Comparison of ENCODE assay signal across 8 mouse cellular contexts in genomic region chr19:25622291-25623251, GRCm38 (mm10). TPM values are rescaled to one million over a fixed set of nuclear protein-coding genes. Genes with fewer than 3 reads are reported as not detected.
DNase-seq lines count a peak whose midpoint lies in the region; ATAC-seq and TF ChIP-seq lines count a peak whose summit lies in the region.

No protein-coding gene starts in this region.

- TF ChIP-seq POLR2A in myocyte (IDR thresholded peaks at IDR 0.05; ENCODE audit: insufficient read length, low read depth), result no peak

- DNase-seq in cerebellum, adult 11 months, result peak; percentile 19
- DNase-seq in cerebellum, adult 11-12 months, result no peak
- DNase-seq in embryonic facial prominence, embryonic 14.5 days (ENCODE audit: low spot score), result peak; percentile 55
- DNase-seq in liver, embryonic 13.5 days, result peak; percentile 33
- peak; percentile 50 to 86 for DNase-seq in spleen, postnatal 4 days (ENCODE audit: low spot score in 2 of 2)

- WGBS in embryonic facial prominence, embryonic 14.5 days, result 37% methylated on average over 49 of the region's 54 CpGs
- WGBS in heart, embryonic 13.5 days, result 28% methylated on average over 54 of the region's 54 CpGs
- WGBS in kidney, embryonic 16.5 days, result 26% methylated on average over 54 of the region's 54 CpGs
- WGBS in liver, embryonic 13.5 days (ENCODE audit: insufficient replicate concordance), result 27% methylated on average over 54 of the region's 54 CpGs

- no peak overlapping the region for H3ac ChIP-seq in myocyte (ENCODE audit: control insufficient read depth, insufficient read length)

- H3K27ac ChIP-seq in embryonic facial prominence, embryonic 14.5 days (replicated peaks; ENCODE audit: low read depth, low read length), result no peak overlapping the region
- no peak overlapping the region for H3K27ac ChIP-seq in heart, embryonic 13.5 days (replicated peaks)
- H3K27ac ChIP-seq in kidney, embryonic 16.5 days (ENCODE audit: low read length), result no peak overlapping the region
- no peak overlapping the region for H3K27ac ChIP-seq in liver, embryonic 13.5 days

- H3K9ac ChIP-seq in embryonic facial prominence, embryonic 14.5 days (ENCODE audit: low read depth, low read length), result no peak overlapping the region
- peak overlapping the region; percentile 64; the same call in 1 of the 2 replicates for H3K9ac ChIP-seq in heart, embryonic 13.5 days
- no peak overlapping the region for H3K9ac ChIP-seq in kidney, embryonic 16.5 days (replicated peaks; ENCODE audit: low read length)
- H3K9ac ChIP-seq in liver, embryonic 13.5 days, result no peak overlapping the region

- H3K4me2 ChIP-seq in embryonic facial prominence, embryonic 14.5 days (ENCODE audit: low read depth, low read length), result peak overlapping the region; percentile 54
- H3K4me2 ChIP-seq in heart, embryonic 13.5 days, result peak overlapping the region; percentile 71
- peak overlapping the region; percentile 29 for H3K4me2 ChIP-seq in kidney, embryonic 16.5 days (replicated peaks; ENCODE audit: low read depth, low read length)
- peak overlapping the region; percentile 47 for H3K4me2 ChIP-seq in liver, embryonic 13.5 days
- peak overlapping the region; percentile 27 for H3K4me2 ChIP-seq in myocyte (ENCODE audit: low read depth)

- H3K4me1 ChIP-seq in embryonic facial prominence, embryonic 14.5 days (ENCODE audit: control insufficient read depth, insufficient read depth, low read length), result no peaks in the 10 kb centered on the region
- peaks cover 8% of the 10 kb centered on the region; the same call in 1 of the 2 replicates for H3K4me1 ChIP-seq in heart, embryonic 13.5 days
- peaks cover 2% of the 10 kb centered on the region; the same call in 1 of the 2 replicates for H3K4me1 ChIP-seq in kidney, embryonic 16.5 days (ENCODE audit: insufficient read depth, low read length)
- peaks cover 3% of the 10 kb centered on the region; the same call in 1 of the 2 replicates for H3K4me1 ChIP-seq in liver, embryonic 13.5 days (replicated peaks)

- H3K27me3 ChIP-seq in embryonic facial prominence, embryonic 14.5 days (replicated peaks; ENCODE audit: control insufficient read depth, insufficient read depth, low read length), result peaks cover 92% of the 10 kb centered on the region
- peaks cover 94% of the 10 kb centered on the region for H3K27me3 ChIP-seq in heart, embryonic 13.5 days (replicated peaks)
- peaks cover 94% of the 10 kb centered on the region for H3K27me3 ChIP-seq in kidney, embryonic 16.5 days (ENCODE audit: insufficient read depth, low read length)
- H3K27me3 ChIP-seq in liver, embryonic 13.5 days, result peaks cover 86% of the 10 kb centered on the region
- H3K27me3 ChIP-seq in myocyte (ENCODE audit: control insufficient read depth, insufficient read depth, insufficient read length), result peaks cover 17% of the 10 kb centered on the region

- no peaks in the 10 kb centered on the region for H3K9me3 ChIP-seq in embryonic facial prominence, embryonic 14.5 days (ENCODE audit: control insufficient read depth, low read length)
- no peaks in the 10 kb centered on the region for H3K9me3 ChIP-seq in heart, embryonic 13.5 days
- H3K9me3 ChIP-seq in kidney, embryonic 16.5 days (ENCODE audit: low read length), result no peaks in the 10 kb centered on the region
- no peaks in the 10 kb centered on the region for H3K9me3 ChIP-seq in liver, embryonic 13.5 days (replicated peaks)

- H3K79me2 ChIP-seq in myocyte (ENCODE audit: control insufficient read depth, insufficient read depth), result no peaks in the 10 kb centered on the region

- peak; percentile 74 for ATAC-seq in embryonic facial prominence, embryonic 14.5 days (ENCODE audit: low read depth)
- no peak for ATAC-seq in heart, embryonic 13.5 days (ENCODE audit: extremely low read depth, insufficient number of reproducible peaks, low FRiP score, low TSS enrichment)
- peak; percentile 76; the same call in 1 of the 2 replicates for ATAC-seq in kidney, embryonic 16.5 days (ENCODE audit: low FRiP score, low TSS enrichment)
- ATAC-seq in liver, embryonic 13.5 days (ENCODE audit: low read depth), result no peak

- H3K4me3 ChIP-seq in embryonic facial prominence, embryonic 14.5 days (ENCODE audit: low read depth, low read length), result peak overlapping the region; percentile 31
- H3K4me3 ChIP-seq in heart, embryonic 13.5 days, result peak overlapping the region; percentile 42
- peak overlapping the region; percentile 19 for H3K4me3 ChIP-seq in kidney, embryonic 16.5 days (ENCODE audit: low read length)
- 0 out of 2 replicates have a peak overlapping the region, but pooled peaks have one; percentile 8 for H3K4me3 ChIP-seq in liver, embryonic 13.5 days (replicated peaks)
- no peak overlapping the region for H3K4me3 ChIP-seq in myocyte

- H3K36me3 ChIP-seq in embryonic facial prominence, embryonic 14.5 days (ENCODE audit: control insufficient read depth, insufficient read depth, low read length), result no peaks in the 10 kb centered on the region
- no peaks in the 10 kb centered on the region for H3K36me3 ChIP-seq in heart, embryonic 13.5 days
- H3K36me3 ChIP-seq in kidney, embryonic 16.5 days (ENCODE audit: insufficient read depth, low read length), result no peaks in the 10 kb centered on the region
- no peaks in the 10 kb centered on the region for H3K36me3 ChIP-seq in liver, embryonic 13.5 days
- no peaks in the 10 kb centered on the region for H3K36me3 ChIP-seq in myocyte (ENCODE audit: control insufficient read depth, insufficient read depth)

TF ChIP-seq in myocyte, 11 proteins besides CTCF, POLR2A, EP300 and RAD21:
- TF ChIP-seq MAX (IDR thresholded peaks at IDR 0.05; ENCODE audit: low read depth) (no peak), REST (IDR thresholded peaks at IDR 0.05; ENCODE audit: insufficient read depth, insufficient read length) (no peak), E2F4 (IDR thresholded peaks at IDR 0.05; ENCODE audit: insufficient read depth) (no peak), TCF12 (IDR thresholded peaks at IDR 0.05; ENCODE audit: insufficient read depth, poor library complexity, severe bottlenecking) (no peak), CEBPB (IDR thresholded peaks at IDR 0.05; ENCODE audit: insufficient read depth, poor library complexity, severe bottlenecking) (no peak), TCF3 (IDR thresholded peaks at IDR 0.05; ENCODE audit: insufficient read length, low read depth) (no peak), MYOG (IDR thresholded peaks at IDR 0.05; ENCODE audit: control insufficient read depth in 1 of 3, insufficient read depth in 1 of 3, insufficient read length in 2 of 3, low read depth in 2 of 3) (no peak), MYOD1 (IDR thresholded peaks at IDR 0.05; ENCODE audit: control insufficient read depth in 1 of 3, insufficient read length in 2 of 3, low read depth in 2 of 3) (no peak), POLR2AphosphoS2 (IDR thresholded peaks at IDR 0.05; ENCODE audit: insufficient read length, low read depth) (no peak), SRF (IDR thresholded peaks at IDR 0.05; ENCODE audit: control insufficient read depth, insufficient read length, low read depth) (no peak), USF1 (IDR thresholded peaks at IDR 0.05; ENCODE audit: low read depth) (no peak)

RNA-seq across cellular contexts. Expression of gene Dmrt3, which starts 12.5 kb away (rescaled TPM):
- 1.9 and 2.2 TPM in 2 replicates for polyA plus RNA-seq in embryonic facial prominence, embryonic 14.5 days (2014; fragmentation: Nextera tagmentation; extraction: Ambion mirVana)
- 0.08 and 0.11 TPM in 2 replicates for polyA plus RNA-seq in heart, embryonic 13.5 days (2015; fragmentation: Nextera tagmentation; extraction: Ambion mirVana)
- not detected in 2 replicates for polyA plus RNA-seq in kidney, embryonic 16.5 days (2015; fragmentation: Nextera tagmentation; extraction: Ambion mirVana)
- not detected in 2 replicates for polyA plus RNA-seq in liver, embryonic 13.5 days (2015; fragmentation: Nextera tagmentation; extraction: Ambion mirVana)
- polyA plus RNA-seq in myocyte (2012; fragmentation: generic; extraction: Trizol), result 0.06 TPM

RNA-seq across cellular contexts. Expression of gene Dmrt2, which starts 49.6 kb away (rescaled TPM):
- 7.8 and 9.0 TPM in 2 replicates for polyA plus RNA-seq in embryonic facial prominence, embryonic 14.5 days (2014; fragmentation: Nextera tagmentation; extraction: Ambion mirVana)
- polyA plus RNA-seq in heart, embryonic 13.5 days (2015; fragmentation: Nextera tagmentation; extraction: Ambion mirVana), result 0.29 and 0.76 TPM in 2 replicates
- polyA plus RNA-seq in kidney, embryonic 16.5 days (2015; fragmentation: Nextera tagmentation; extraction: Ambion mirVana), result 2.4 and 3.5 TPM in 2 replicates
- polyA plus RNA-seq in liver, embryonic 13.5 days (2015; fragmentation: Nextera tagmentation; extraction: Ambion mirVana), result 0.45 and 0.50 TPM in 2 replicates
- polyA plus RNA-seq in myocyte (2012; fragmentation: generic; extraction: Trizol), result 1.8 TPM

Comparison
In these comparisons a context has a peak if more than half of its experiments do, and no peak if none do; other contexts are left out.
1. ATAC-seq: peak in embryonic facial prominence, embryonic 14.5 days (single experiment) and kidney, embryonic 16.5 days (single experiment); none in heart, embryonic 13.5 days (single experiment) and liver, embryonic 13.5 days (single experiment).
2. Peak in every context shown above with its lines, with median percentiles within 50 percentile points of each other: H3K4me2 ChIP-seq.